Mouse (Mus musculus): ENCODE results near the gene Glis1. TPM values are rescaled to one million over a fixed set of nuclear protein-coding genes. Genes with fewer than 3 reads are reported as not detected.
"Not testable (repeated sequence)": the region's sequence is repeated elsewhere in the genome, so short reads cannot be mapped to it uniquely, and the experiment has no call there.

The Glis1 gene
- polyA plus RNA-seq, 1 experiment from 2014 or later: 0.85 TPM

DNA sequence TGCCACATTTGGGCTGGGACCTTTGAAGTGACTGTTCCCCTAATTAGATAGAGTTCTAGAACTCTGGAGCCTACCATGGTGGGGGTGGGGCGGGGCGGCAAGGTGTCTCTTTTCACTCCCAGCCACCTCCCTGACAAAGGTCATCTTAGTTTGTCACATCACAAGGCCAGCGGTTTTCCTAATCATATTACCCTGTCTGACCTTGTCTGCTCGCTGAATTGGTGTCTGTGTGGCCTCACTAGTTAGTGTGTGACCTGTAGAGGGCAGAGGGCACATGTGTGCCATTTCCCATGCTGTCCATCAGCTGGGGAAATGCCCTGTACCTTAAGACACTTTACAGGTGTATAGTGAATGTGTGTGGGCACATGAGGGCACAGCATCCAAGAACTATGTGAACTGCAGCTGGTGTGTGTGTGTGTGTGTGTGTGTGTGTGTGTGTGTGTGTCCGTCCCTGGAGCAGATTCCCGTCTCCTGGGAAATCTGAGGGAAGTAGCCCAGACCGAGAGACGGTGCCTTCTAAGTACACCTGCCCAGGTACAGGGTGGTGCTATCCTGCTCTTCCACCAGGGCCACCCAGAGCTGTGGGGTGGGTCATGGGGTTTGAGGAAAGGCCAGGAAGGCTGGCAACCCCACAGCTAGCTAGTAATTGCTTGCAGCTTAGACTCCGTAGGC lies 163.0 kb downstream of the Glis1 start:
- peaks cover 18% of the 10 kb centered on the region for H3K4me1 ChIP-seq (replicated peaks)
- 46% methylated on average over 9 of the region's 9 CpGs for WGBS
- H3K4me3 ChIP-seq (replicated peaks): no peak overlapping the region
- H3K36me3 ChIP-seq: no peaks in the 10 kb centered on the region
- no peaks in the 10 kb centered on the region for H3K9me3 ChIP-seq
- H3K27me3 ChIP-seq (replicated peaks): no peaks in the 10 kb centered on the region
- no peak overlapping the region for H3K4me2 ChIP-seq (replicated peaks)
- H3K27ac ChIP-seq: no peak overlapping the region
- no peak overlapping the region for H3K9ac ChIP-seq
- peak; percentile 34; the same call in 1 of the 2 replicates for ATAC-seq

DNA sequence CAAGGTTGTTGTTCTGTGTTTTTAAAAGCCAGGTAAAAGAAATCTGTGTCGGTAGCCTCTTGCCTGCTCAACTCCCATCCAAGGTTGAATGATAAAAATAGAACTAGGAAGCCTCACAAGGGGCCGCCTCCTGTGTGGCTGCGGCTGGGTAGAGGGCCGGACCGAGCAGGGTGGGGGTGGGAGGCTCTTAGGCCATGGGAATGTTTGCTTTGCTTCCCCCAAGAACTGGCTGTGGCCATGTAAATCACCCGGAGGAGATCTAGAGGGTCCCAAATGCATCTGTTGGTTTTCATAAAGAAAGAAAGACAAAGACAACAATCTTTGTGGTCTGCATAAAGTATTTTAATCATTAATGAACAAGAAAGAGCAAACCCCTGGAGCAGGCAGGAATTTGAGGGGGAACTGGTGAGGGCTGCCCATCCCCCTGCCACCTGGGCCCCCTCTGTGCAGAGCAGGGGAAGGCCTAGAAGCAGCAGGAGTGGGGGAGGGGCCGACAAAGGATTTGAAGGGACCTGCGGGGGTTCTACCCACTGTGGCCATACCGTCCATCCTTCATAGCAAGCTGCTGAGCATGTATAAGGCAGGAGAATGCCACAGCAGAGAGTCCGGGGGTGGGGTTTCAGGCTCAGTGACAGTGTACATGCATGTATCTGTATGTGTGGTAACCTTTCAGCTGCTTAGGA lies 163.6 kb downstream of the Glis1 start:
- Histone ChIP-seq H3K4me3 (replicated peaks) (no peak overlapping the region), H3K36me3 (no peaks in the 10 kb centered on the region), H3K27me3 (replicated peaks) (no peaks in the 10 kb centered on the region), H3K9ac (no peak overlapping the region), H3K4me2 (replicated peaks) (no peak overlapping the region), H3K9me3 (no peaks in the 10 kb centered on the region), H3K27ac (no peak overlapping the region), H3K4me1 (replicated peaks) (peaks cover 18% of the 10 kb centered on the region)
- ATAC-seq: peak; percentile 55
- 15% methylated on average over 10 of the region's 10 CpGs for WGBS

DNA sequence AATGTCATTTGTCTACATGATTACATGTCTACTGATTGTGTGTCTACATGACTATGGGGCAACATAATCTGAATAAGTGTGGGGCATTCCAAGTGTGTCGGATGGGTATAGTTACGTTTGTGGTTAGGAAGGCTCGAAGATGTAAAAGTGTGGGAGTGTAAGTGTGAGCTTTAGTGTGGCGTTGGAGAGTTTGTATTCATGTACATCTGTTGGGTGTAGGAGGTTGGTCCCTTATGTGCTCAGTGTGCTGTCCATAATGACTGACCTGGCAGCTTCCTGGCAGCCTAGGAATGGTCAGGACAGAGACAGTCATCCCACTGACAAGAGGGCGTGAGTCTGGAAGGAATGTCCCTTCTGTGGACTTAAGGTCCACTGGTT lies 164.2 kb downstream of the Glis1 start:
- H3K27ac ChIP-seq; ATAC-seq; H3K9me3 ChIP-seq; H3K4me3 ChIP-seq (replicated peaks); H3K36me3 ChIP-seq; H3K4me2 ChIP-seq (replicated peaks); H3K9ac ChIP-seq; H3K27me3 ChIP-seq (replicated peaks): not testable (repeated sequence)
- WGBS: 85% methylated on average over 5 of the region's 5 CpGs
- peaks cover 18% of the 10 kb centered on the region for H3K4me1 ChIP-seq (replicated peaks)

DNA sequence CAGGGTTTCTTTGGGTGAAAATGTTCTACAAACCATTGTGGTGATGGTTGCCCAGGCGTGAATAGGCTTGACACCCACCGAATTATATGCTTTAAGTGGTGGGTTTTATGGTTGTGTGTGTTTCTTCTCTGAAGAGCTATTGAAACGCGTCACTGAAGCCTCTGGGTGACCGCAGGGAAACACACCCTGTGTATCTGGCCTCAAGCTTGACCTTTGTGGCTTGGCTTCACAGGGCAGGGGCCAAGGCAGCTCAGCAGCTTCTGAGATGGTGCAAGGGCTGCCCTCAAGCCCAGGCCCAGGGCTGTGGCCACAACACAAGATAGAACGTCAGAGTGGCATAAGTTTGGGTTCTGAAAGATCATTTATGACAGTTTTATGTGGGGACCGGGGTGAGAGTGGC lies 167.9 kb downstream of the Glis1 start:
- 68% methylated on average over 7 of the region's 7 CpGs for WGBS
- H3K9ac ChIP-seq: no peak overlapping the region
- H3K36me3 ChIP-seq: no peaks in the 10 kb centered on the region
- ATAC-seq: no peak
- no peaks in the 10 kb centered on the region for H3K27me3 ChIP-seq (replicated peaks)
- H3K27ac ChIP-seq: no peak overlapping the region
- H3K4me3 ChIP-seq (replicated peaks): no peak overlapping the region
- no peaks in the 10 kb centered on the region for H3K9me3 ChIP-seq
- H3K4me2 ChIP-seq (replicated peaks): no peak overlapping the region
- peaks cover 10% of the 10 kb centered on the region for H3K4me1 ChIP-seq (replicated peaks)

DNA sequence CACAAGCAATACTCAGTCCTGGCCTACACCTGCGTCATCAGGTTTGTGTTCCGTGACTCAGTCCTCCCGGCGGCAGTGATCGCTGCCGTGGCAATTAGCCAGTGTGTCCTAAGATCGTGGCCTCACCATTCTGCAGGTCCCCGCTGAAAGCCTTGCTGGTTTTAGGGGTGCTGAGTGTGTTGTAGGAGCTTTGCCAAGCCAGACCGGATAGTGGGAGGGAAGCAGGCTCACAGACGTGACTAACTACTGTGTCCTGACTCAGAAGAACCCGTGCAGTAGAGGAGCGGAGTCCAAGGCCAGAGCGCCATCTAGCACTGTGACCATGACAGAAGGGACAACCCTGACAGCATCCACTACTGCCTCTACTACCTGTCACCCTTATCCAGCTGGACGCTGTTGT lies 168.4 kb downstream of the Glis1 start:
- ATAC-seq: no peak
- no peak overlapping the region for H3K4me3 ChIP-seq (replicated peaks)
- no peak overlapping the region for H3K4me2 ChIP-seq (replicated peaks)
- H3K36me3 ChIP-seq: no peaks in the 10 kb centered on the region
- no peaks in the 10 kb centered on the region for H3K27me3 ChIP-seq (replicated peaks)
- H3K9me3 ChIP-seq: no peaks in the 10 kb centered on the region
- H3K4me1 ChIP-seq (replicated peaks): peaks cover 5% of the 10 kb centered on the region
- H3K27ac ChIP-seq: no peak overlapping the region
- whole genome bisulfite sequencing: 76% methylated on average over 14 of the region's 14 CpGs
- H3K9ac ChIP-seq: no peak overlapping the region

DNA sequence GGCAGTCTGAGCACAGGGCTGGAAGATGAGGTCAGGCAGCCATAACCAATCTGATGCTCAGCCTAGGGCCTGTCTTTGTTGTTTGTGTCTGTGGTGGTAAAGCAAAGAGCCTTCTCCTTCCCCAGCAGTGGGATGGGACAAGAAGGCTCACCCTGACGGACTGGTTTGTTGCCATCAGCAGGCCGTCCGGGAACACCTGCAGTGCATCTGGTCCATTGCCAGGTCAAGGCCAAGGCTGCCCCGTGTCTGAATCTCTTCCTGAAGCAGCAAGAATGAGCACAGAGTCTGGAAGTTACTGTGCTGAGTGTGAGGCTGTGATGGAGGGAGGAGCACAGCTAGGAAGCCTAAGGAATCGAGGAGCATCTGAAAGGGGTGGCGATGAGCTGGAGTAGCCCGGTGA lies 168.8 kb downstream of the Glis1 start:
- no peak overlapping the region for H3K27ac ChIP-seq
- peaks cover 1% of the 10 kb centered on the region; the same call in 1 of the 2 replicates for H3K4me1 ChIP-seq (replicated peaks)
- H3K27me3 ChIP-seq (replicated peaks): no peaks in the 10 kb centered on the region
- H3K4me2 ChIP-seq (replicated peaks): no peak overlapping the region
- H3K9ac ChIP-seq: no peak overlapping the region
- WGBS: 66% methylated on average over 7 of the region's 7 CpGs
- H3K9me3 ChIP-seq: no peaks in the 10 kb centered on the region
- no peak for ATAC-seq
- H3K36me3 ChIP-seq: no peaks in the 10 kb centered on the region
- no peak overlapping the region for H3K4me3 ChIP-seq (replicated peaks)

DNA sequence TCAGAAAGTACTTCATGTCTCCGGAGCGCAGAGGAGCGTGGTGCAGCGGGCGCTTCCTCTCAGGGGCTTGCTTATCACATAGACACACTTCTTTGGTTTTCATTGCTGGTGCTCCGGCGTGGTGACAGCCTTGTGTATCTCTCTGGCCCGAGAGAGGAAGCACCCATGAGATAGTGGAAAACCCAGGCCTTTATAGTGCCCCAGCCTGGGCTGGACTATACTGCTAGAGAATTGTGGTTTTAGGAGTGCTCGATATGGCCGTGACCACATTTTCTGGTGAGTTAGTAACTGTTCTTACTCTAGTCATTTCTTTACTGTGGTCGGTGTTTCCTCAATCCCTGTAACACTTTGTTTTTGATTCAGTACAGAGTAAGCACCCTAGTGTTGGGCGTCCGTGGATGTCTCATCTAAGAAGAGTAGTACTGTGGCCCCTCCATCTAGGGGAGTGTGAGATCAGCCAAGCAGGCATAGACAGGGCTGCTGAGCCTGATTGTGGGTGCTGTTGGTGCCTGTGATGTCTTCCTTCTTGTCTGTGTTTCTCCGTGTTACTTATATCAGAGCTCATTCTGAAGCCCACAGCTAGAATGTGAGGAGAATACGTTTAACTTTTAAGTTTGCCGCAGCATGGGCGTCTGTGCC lies 171.7 kb downstream of the Glis1 start:
- Histone ChIP-seq H3K4me3 (replicated peaks) (no peak overlapping the region), H3K4me2 (replicated peaks) (no peak overlapping the region), H3K27me3 (replicated peaks) (no peaks in the 10 kb centered on the region), H3K9ac (no peak overlapping the region), H3K36me3 (no peaks in the 10 kb centered on the region), H3K4me1 (replicated peaks) (no peaks in the 10 kb centered on the region), H3K27ac (no peak overlapping the region), H3K9me3 (no peaks in the 10 kb centered on the region)
- 80% methylated on average over 17 of the region's 17 CpGs for WGBS
- no peak; the same call in 1 of the 2 replicates for ATAC-seq

DNA sequence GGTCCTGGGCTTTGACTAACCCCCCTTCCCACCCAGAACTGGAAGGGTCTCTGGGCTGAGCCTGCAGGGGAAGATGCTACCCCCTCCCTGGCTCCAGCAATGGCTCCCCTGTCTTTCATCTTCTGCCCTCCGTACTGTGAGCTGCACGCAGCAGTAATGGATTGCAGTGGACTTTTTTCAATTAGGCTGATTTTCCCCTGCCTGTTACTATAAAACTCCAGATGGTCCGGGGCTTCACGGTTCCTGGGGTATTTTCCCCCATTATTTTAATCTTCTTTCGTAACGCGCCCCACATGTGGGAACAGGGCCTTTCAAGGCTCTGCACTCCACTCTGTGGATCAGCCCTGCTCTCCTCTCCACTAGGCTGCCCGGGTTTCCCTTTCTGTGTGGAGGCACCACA lies 175.4 kb downstream of the Glis1 start:
- no peaks in the 10 kb centered on the region for H3K36me3 ChIP-seq
- H3K4me3 ChIP-seq (replicated peaks): no peak overlapping the region
- no peaks in the 10 kb centered on the region for H3K27me3 ChIP-seq (replicated peaks)
- no peak overlapping the region for H3K27ac ChIP-seq
- no peak overlapping the region for H3K9ac ChIP-seq
- WGBS: 74% methylated on average over 8 of the region's 8 CpGs
- no peak overlapping the region for H3K4me2 ChIP-seq (replicated peaks)
- no peaks in the 10 kb centered on the region for H3K4me1 ChIP-seq (replicated peaks)
- no peak for ATAC-seq
- H3K9me3 ChIP-seq: no peaks in the 10 kb centered on the region

DNA sequence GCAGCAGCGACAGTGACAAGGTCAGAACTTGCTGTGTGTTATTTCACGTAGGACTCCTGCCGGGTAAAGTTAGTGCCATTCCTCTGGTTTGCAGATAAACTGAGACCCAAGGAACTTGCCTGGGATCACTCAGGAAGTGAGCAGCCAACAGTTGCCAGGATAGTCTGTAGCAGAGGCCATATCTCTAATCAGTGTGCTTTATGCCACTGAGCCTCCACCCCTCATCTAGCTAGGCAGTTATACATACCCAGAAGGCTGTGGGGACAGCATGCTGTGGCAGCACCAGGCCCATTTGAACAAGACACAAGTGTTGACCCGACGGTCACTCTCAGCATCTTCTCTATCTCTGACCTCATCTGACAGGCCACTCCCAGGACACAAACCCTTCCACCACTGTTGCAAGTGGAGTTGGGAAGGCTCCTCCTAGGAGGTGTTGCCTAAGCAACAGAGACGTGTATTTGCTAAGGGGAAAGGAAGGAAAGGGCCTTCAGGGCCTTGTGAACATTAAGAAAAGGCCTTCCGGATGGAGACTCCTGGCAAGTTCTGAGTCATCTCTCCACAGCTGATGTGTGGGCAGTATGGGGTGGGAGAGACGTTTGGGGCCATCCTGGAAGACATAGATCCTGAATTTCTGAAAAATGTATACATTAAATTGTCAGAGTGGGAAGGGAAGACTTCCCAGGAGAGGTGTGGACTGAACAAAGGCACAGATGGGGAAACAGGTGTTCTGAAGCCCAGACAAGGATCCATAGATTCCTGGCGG lies 177.7 kb downstream of the Glis1 start:
- no peaks in the 10 kb centered on the region for H3K9me3 ChIP-seq
- no peak overlapping the region for H3K4me2 ChIP-seq (replicated peaks)
- no peak overlapping the region for H3K4me3 ChIP-seq (replicated peaks)
- no peaks in the 10 kb centered on the region for H3K36me3 ChIP-seq
- no peak overlapping the region for H3K9ac ChIP-seq
- no peak overlapping the region for H3K27ac ChIP-seq
- ATAC-seq: no peak
- WGBS: 57% methylated on average over 9 of the region's 9 CpGs
- no peaks in the 10 kb centered on the region for H3K27me3 ChIP-seq (replicated peaks)
- H3K4me1 ChIP-seq (replicated peaks): no peaks in the 10 kb centered on the region

DNA sequence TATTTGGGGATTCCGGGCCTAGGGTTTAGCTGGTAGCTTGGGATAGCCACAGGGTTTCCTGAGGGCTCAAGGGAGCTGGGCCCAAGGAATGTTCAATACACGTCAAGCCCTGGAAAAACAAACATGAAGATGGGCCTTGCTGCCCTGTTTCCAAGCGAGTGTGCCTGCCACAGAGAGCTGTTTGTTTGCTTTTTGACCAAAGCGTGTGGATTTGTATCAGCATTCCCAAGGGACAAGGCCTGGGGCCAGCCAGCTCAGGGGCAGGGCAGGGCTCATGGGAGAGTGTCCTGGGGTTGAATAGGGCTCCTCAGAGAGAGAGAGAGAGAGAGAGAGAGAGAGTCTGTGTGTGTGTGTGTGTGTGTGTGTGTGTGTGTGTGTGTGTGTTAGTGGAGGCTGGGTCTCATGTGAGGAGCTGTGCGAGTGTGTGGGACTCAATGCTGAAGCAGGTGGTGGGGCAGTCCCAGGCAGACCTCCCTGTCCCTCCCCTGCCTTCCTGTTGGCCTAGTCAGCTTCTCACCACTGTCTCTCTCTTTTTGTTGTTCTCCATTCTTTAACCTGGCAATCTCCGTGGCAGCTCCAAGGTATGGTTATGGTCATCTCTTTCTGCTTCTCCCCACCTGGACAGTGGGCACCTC lies 183.3 kb downstream of the Glis1 start:
- H3K36me3 ChIP-seq: no peaks in the 10 kb centered on the region
- H3K4me1 ChIP-seq (replicated peaks): no peaks in the 10 kb centered on the region
- no peak overlapping the region for H3K4me2 ChIP-seq (replicated peaks)
- H3K4me3 ChIP-seq (replicated peaks): no peak overlapping the region
- H3K9me3 ChIP-seq: no peaks in the 10 kb centered on the region
- WGBS: 60% methylated on average over 6 of the region's 6 CpGs
- ATAC-seq: no peak
- H3K9ac ChIP-seq: no peak overlapping the region
- no peak overlapping the region for H3K27ac ChIP-seq
- H3K27me3 ChIP-seq (replicated peaks): no peaks in the 10 kb centered on the region

DNA sequence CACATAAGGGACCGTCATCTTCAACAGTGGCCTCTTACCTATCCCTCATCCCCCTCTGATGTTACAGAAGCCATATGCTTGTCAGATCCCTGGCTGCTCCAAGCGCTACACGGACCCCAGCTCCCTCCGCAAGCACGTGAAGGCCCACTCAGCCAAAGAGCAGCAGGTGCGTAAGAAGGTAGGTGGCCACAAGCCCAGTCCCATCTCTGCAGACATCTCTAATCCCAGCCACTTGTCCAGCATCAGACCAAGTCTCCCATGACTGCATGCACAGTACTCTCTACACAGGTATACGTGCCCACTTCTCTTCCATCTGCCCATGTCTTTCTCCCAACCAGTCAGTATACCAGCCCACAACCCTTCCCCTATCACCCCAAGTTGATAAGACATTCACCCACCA lies 185.1 kb downstream of the Glis1 start:
- Histone ChIP-seq H3K9ac (no peak overlapping the region), H3K27me3 (replicated peaks) (no peaks in the 10 kb centered on the region), H3K4me1 (replicated peaks) (no peaks in the 10 kb centered on the region), H3K4me3 (replicated peaks) (no peak overlapping the region), H3K27ac (no peak overlapping the region), H3K9me3 (no peaks in the 10 kb centered on the region), H3K4me2 (replicated peaks) (no peak overlapping the region), H3K36me3 (no peaks in the 10 kb centered on the region)
- 94% methylated on average over 7 of the region's 7 CpGs for WGBS
- no peak for ATAC-seq

DNA sequence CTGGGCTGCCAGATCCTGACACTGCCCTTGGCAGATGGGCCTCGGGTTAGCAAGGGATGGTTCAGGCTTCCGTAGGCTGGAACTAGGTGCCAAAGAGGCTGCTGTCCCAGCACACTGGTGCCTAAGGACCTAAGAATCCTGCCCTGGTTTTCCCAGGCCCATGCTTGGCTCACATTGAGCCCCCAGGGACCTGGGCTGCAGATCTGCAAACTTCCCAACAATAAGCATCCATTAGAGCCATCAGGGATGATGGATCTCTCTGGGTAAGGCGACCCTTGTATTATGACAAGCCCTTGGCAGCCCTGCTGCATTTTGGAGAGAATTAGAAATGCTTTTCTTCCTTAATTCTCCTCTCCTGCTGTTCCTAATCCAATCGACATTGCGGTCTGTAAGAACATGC lies 187.0 kb downstream of the Glis1 start:
- 75% methylated on average over 5 of the region's 5 CpGs for WGBS
- H3K9me3 ChIP-seq: no peaks in the 10 kb centered on the region
- no peak overlapping the region for H3K4me2 ChIP-seq (replicated peaks)
- no peaks in the 10 kb centered on the region for H3K4me1 ChIP-seq (replicated peaks)
- ATAC-seq: no peak
- H3K36me3 ChIP-seq: no peaks in the 10 kb centered on the region
- no peak overlapping the region for H3K9ac ChIP-seq
- no peak overlapping the region for H3K4me3 ChIP-seq (replicated peaks)
- H3K27ac ChIP-seq: no peak overlapping the region
- no peaks in the 10 kb centered on the region for H3K27me3 ChIP-seq (replicated peaks)
